Mouse (Mus musculus): ENCODE measurements around the gene Tmem8b. TPM values are rescaled to one million over a fixed set of nuclear protein-coding genes. Genes with fewer than 3 reads are reported as not detected.

The Tmem8b gene
- polyA plus RNA-seq, 1 experiment from 2014 or later, result 2.0 TPM

DNA sequence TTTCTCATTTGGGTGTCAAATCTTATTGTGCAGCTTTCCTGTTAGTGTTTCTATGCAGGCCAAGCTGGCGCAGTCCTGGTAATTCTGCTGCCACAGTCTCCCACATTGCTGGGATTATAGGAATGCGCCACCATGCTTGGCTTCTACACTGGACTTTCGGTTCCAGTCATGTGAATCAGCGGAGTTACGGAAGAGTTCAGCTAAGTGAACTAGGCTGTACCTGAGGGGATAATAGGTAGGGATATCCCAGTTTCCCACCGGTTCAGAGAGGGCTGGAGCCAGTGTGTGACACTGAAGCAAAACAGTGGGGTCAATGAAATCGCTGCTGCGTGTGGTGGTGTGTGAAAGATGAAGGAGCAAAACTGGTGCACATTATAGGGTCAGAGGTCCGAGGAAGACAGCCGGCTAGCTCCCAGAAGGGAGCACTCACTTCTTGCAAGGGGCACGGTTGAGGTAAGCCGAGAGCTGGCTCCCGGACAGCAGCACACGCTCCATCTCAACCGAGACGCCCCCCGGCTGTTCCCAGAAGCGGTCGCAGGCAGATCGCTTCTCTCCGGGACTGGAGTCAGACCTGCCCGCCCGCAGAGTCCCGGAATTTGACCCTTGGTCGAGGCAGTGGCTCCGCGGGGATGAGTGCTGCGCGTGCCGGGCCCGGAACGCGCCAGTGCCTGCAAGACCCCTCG lies 13.0 kb upstream of the Tmem8b start:
- H3K4me1 ChIP-seq (replicated peaks; ENCODE audit: control insufficient read depth, insufficient read depth), result no peaks in the 10 kb centered on the region
- DNase-seq (ENCODE audit: low spot score), result no peak
- 4% methylated on average over 34 of the region's 34 CpGs for WGBS

DNA sequence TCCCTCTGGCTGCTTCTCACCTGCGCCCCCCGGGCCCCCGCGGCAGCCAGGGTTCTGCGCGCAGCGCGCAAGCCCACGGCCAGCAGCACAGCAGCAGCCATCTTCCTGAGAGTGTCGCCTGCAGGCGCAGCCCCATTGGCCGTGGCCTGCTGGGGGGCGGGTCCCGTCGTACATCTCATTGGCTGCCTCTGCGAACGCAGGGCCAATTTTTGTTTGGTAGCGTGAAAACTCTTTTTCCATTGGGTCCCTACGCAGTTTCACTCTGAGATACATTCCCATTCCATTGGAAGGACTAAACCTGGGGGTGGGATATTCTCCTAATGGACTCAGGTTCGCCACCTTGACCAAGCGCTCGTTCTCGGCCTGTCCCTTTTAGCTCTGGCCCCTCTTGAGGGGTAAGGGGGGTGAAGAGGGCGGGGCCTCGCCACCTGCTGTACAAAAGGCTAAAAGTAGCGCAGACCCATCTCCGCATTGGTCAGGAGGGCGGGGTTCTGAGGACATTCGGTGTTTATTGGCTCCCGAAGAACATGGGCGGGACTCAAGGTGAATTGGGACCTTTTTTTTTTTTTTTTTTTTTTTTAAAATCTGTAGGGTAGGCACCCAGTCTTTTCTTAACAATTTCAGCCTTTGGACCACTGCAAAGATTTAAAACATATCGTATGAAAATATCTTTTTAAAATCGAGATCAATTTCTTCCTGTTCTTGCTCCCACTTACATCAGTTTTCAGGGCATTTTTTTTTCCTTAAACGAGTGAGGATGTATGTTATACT lies 12.2 kb upstream of the Tmem8b start, which contains the start of gene Hint2:
TSS of gene Hint2 (minus strand) at position 128 of the 771 bp plus-strand sequence.
- peak within 1 kb of the TSS; percentile 92 for H3K9ac ChIP-seq (ENCODE audit: low read length)
- under 1% methylated on average over 34 of the region's 34 CpGs for WGBS

More for the DNA sequence above, 13.0 kb upstream of the Tmem8b start:
- Histone ChIP-seq H3K4me3 (ENCODE audit: low read depth, low read length) (peak overlapping the region; percentile 73), H3K9me3 (ENCODE audit: control insufficient read depth, low read length) (no peaks in the 10 kb centered on the region), H3K27ac (replicated peaks) (peak overlapping the region; percentile 86), H3K36me3 (ENCODE audit: control insufficient read depth, insufficient read depth, low read length) (no peaks in the 10 kb centered on the region), H3K4me2 (replicated peaks; ENCODE audit: low read depth) (peak overlapping the region; percentile 63), H3K9ac (ENCODE audit: low read length) (peak overlapping the region; percentile 92), H3K27me3 (ENCODE audit: control insufficient read depth, insufficient read depth, low read length) (no peaks in the 10 kb centered on the region)
- peak; percentile 41 for ATAC-seq (ENCODE audit: low FRiP score, low TSS enrichment)
- TF ChIP-seq EP300 (optimal IDR thresholded peaks at IDR 0.05), result no peak
- TF ChIP-seq CTCF (IDR thresholded peaks at IDR 0.05; ENCODE audit: low read depth), result no peak

DNA sequence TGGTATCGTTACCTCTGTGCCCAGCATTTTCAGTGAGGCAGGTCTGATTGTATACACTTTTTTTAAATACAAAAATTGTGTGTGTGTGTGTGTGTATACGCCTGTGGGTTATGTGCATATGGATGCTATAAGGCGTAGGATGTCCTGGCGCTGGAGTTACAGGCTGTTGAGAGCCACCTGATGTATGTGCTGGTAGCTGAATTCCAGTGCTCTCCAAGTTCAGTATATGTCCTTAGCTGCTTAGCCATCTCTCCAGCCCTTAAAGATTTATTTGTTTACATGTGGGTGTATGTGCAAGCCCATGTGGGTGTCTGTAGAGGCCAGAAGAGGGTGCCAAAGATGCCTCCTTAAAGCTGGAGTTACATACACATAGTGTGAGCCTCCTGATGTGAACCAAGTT lies 11.6 kb upstream of the Tmem8b start:
- Histone ChIP-seq H3K4me1 (replicated peaks; ENCODE audit: control insufficient read depth, insufficient read depth) (no peaks in the 10 kb centered on the region), H3K27me3 (ENCODE audit: control insufficient read depth, insufficient read depth, low read length) (no peaks in the 10 kb centered on the region), H3K9ac (ENCODE audit: low read length) (no peak overlapping the region), H3K4me3 (ENCODE audit: low read depth, low read length) (peak overlapping the region; percentile 73; the same call in 1 of the 2 replicates), H3K4me2 (replicated peaks; ENCODE audit: low read depth) (peak overlapping the region; percentile 63; the same call in 1 of the 2 replicates), H3K27ac (replicated peaks) (no peak overlapping the region), H3K36me3 (ENCODE audit: control insufficient read depth, insufficient read depth, low read length) (no peaks in the 10 kb centered on the region), H3K9me3 (ENCODE audit: control insufficient read depth, low read length) (no peaks in the 10 kb centered on the region)
- 60% methylated on average over 4 of the region's 4 CpGs for WGBS
- ATAC-seq (ENCODE audit: low FRiP score, low TSS enrichment) (no peak), DNase-seq (ENCODE audit: low spot score) (no peak)
- TF ChIP-seq CTCF (IDR thresholded peaks at IDR 0.05; ENCODE audit: low read depth), result peak; percentile 28
- TF ChIP-seq EP300 (optimal IDR thresholded peaks at IDR 0.05), result no peak

More for the DNA sequence above, 12.2 kb upstream of the Tmem8b start, which contains the start of gene Hint2:
- TF ChIP-seq EP300 (optimal IDR thresholded peaks at IDR 0.05) (no peak), CTCF (IDR thresholded peaks at IDR 0.05; ENCODE audit: low read depth) (no peak; the same call in none of the 2 replicates)
- Histone ChIP-seq H3K36me3 (ENCODE audit: control insufficient read depth, insufficient read depth, low read length) (no peaks in the 10 kb centered on the region), H3K9me3 (ENCODE audit: control insufficient read depth, low read length) (no peaks in the 10 kb centered on the region), H3K27ac (replicated peaks) (peak within 1 kb of the TSS; percentile 86), H3K4me2 (replicated peaks; ENCODE audit: low read depth) (peak within 1 kb of the TSS; percentile 63), H3K4me3 (ENCODE audit: low read depth, low read length) (peak within 1 kb of the TSS; percentile 73), H3K4me1 (replicated peaks; ENCODE audit: control insufficient read depth, insufficient read depth) (no peaks in the 10 kb centered on the region), H3K27me3 (ENCODE audit: control insufficient read depth, insufficient read depth, low read length) (no peaks in the 10 kb centered on the region)
- peak; percentile 97 for ATAC-seq (ENCODE audit: low FRiP score, low TSS enrichment)
- DNase-seq (ENCODE audit: low spot score), result peak; percentile 95

DNA sequence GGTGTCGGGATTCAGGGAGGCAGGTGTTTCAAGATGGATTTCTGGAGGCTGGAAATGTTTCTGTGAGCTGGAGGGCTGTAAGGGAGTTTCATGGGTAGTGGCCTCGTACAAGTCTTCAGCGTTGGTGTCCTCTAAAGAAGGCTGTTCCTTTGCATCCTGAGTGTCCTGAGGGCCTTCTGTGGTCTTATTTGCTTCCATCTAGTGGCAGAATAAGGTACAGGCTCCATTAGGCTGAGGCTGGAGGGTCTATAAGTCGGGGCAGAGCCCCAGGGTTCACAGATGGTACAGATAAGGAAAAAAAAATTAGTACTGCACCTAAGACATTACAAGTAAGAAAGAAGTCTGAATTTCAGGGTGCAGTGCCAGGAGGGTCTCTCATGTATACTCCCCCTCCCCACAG lies 2.4 kb upstream of the Tmem8b start:
- H3K27ac ChIP-seq (replicated peaks), result no peak overlapping the region
- DNase-seq (ENCODE audit: low spot score) (no peak), ATAC-seq (ENCODE audit: low FRiP score, low TSS enrichment) (no peak)
- 24% methylated on average over 4 of the region's 4 CpGs for WGBS
- H3K27me3 ChIP-seq (ENCODE audit: control insufficient read depth, insufficient read depth, low read length), result no peaks in the 10 kb centered on the region
- H3K9me3 ChIP-seq (ENCODE audit: control insufficient read depth, low read length), result no peaks in the 10 kb centered on the region
- H3K9ac ChIP-seq (ENCODE audit: low read length), result no peak overlapping the region
- no peak overlapping the region for H3K4me2 ChIP-seq (replicated peaks; ENCODE audit: low read depth)
- H3K36me3 ChIP-seq (ENCODE audit: control insufficient read depth, insufficient read depth, low read length), result no peaks in the 10 kb centered on the region
- 0 out of 2 replicates have a peak, but pooled peaks cover 4% of the 10 kb centered on the region for H3K4me1 ChIP-seq (replicated peaks; ENCODE audit: control insufficient read depth, insufficient read depth)
- TF ChIP-seq CTCF (IDR thresholded peaks at IDR 0.05; ENCODE audit: low read depth) (peak; percentile 70), EP300 (optimal IDR thresholded peaks at IDR 0.05) (no peak)
- no peak overlapping the region for H3K4me3 ChIP-seq (ENCODE audit: low read depth, low read length)

DNA sequence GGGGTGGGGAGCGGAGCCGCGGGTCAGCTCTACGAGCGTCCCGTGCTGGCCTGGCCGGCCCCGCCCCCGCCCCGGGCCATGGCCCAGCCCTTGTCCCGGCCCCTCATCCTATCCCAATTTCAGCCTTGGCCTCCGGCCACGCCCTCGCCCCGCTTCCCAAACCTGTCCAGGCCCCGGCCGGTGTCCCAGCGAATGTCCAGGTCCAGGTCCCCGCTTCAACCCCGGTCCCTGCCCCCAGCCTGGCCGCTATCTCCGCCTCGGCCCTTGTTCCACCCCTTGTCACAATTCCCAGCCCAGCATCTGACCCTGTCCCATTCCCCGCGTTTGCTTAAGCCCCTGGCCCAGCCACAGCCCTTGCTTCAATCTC lies 640 bp downstream of the Tmem8b start:
- no peak for DNase-seq (ENCODE audit: low spot score)
- no peak for ATAC-seq (ENCODE audit: low FRiP score, low TSS enrichment)
- no peaks in the 10 kb centered on the region for H3K9me3 ChIP-seq (ENCODE audit: control insufficient read depth, low read length)
- peak overlapping the region; percentile 90 for H3K9ac ChIP-seq (ENCODE audit: low read length)
- H3K4me3 ChIP-seq (ENCODE audit: low read depth, low read length), result peak overlapping the region; percentile 83
- no peaks in the 10 kb centered on the region for H3K36me3 ChIP-seq (ENCODE audit: control insufficient read depth, insufficient read depth, low read length)
- H3K4me1 ChIP-seq (replicated peaks; ENCODE audit: control insufficient read depth, insufficient read depth), result 0 out of 2 replicates have a peak, but pooled peaks cover 4% of the 10 kb centered on the region
- peak overlapping the region; percentile 93 for H3K4me2 ChIP-seq (replicated peaks; ENCODE audit: low read depth)
- 0% methylated on average over 20 of the region's 25 CpGs for WGBS
- H3K27me3 ChIP-seq (ENCODE audit: control insufficient read depth, insufficient read depth, low read length), result no peaks in the 10 kb centered on the region
- peak overlapping the region; percentile 73 for H3K27ac ChIP-seq (replicated peaks)
- TF ChIP-seq CTCF (IDR thresholded peaks at IDR 0.05; ENCODE audit: low read depth) (no peak), EP300 (optimal IDR thresholded peaks at IDR 0.05) (no peak)

All from stomach, postnatal 0 days (tissue).